Mouse (Mus musculus): ENCODE measurements at regions not wholly inside any gene's neighbourhood (a gene's known extent, or its start where the extent isn't known, plus 50 kb on each side); places are given as distances from the start of the nearest gene placed in this dataset.
"Not testable (repeated sequence)": the region's sequence is repeated elsewhere in the genome, so short reads cannot be mapped to it uniquely, and the experiment has no call there.

GRCm38 (mm10) chr2:114411940-114412715 is 210.9 kb upstream of the Zfp770 start:
- H3K27ac ChIP-seq (ENCODE audit: insufficient read depth, low read length): no peak overlapping the region
- peak overlapping the region; percentile 22; the same call in 1 of the 2 replicates for H3K4me3 ChIP-seq (ENCODE audit: insufficient read depth, low read length)
- no peaks in the 10 kb centered on the region for H3K4me1 ChIP-seq (ENCODE audit: control insufficient read depth, insufficient read depth, low read length)
- TF ChIP-seq CTCF (IDR thresholded peaks at IDR 0.05; ENCODE audit: extremely low read depth, insufficient read depth, low read length): no peak
- TF ChIP-seq POLR2A (IDR thresholded peaks at IDR 0.05; ENCODE audit: extremely low read depth, insufficient read depth, low read length): no peak

GRCm38 (mm10) chr2:114410717-114411116 is 209.4 kb upstream of the Zfp770 start:
- Histone ChIP-seq H3K27ac (ENCODE audit: insufficient read depth, low read length) (no peak overlapping the region), H3K4me1 (ENCODE audit: control insufficient read depth, insufficient read depth, low read length) (no peaks in the 10 kb centered on the region), H3K4me3 (ENCODE audit: insufficient read depth, low read length) (no peak overlapping the region)
- TF ChIP-seq CTCF (IDR thresholded peaks at IDR 0.05; ENCODE audit: extremely low read depth, insufficient read depth, low read length): no peak
- TF ChIP-seq POLR2A (IDR thresholded peaks at IDR 0.05; ENCODE audit: extremely low read depth, insufficient read depth, low read length): no peak

DNA sequence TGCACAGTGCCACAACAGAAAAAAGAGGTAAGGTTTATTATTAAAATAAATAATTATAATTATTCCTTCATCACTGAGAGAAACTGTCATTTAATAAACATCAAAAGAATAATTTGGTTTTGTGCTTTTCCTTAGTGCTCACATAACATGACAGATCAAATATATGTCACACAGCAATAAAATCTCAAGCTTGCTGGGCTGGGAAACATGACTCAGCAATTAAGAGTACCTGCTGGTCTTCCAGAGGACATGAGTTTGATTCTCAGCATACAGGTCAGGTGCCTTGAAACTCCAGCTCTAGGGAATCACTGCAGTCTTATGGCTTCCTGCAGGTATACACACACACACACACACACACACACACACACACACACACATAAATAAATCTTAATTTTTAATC is 208.3 kb upstream of the Zfp770 start:
- Histone ChIP-seq H3K27ac (ENCODE audit: insufficient read depth, low read length) (no peak overlapping the region), H3K4me3 (ENCODE audit: insufficient read depth, low read length) (no peak overlapping the region), H3K4me1 (ENCODE audit: control insufficient read depth, insufficient read depth, low read length) (no peaks in the 10 kb centered on the region)
- no peak for TF ChIP-seq CTCF (IDR thresholded peaks at IDR 0.05; ENCODE audit: extremely low read depth, insufficient read depth, low read length)
- TF ChIP-seq POLR2A (IDR thresholded peaks at IDR 0.05; ENCODE audit: extremely low read depth, insufficient read depth, low read length): no peak

DNA sequence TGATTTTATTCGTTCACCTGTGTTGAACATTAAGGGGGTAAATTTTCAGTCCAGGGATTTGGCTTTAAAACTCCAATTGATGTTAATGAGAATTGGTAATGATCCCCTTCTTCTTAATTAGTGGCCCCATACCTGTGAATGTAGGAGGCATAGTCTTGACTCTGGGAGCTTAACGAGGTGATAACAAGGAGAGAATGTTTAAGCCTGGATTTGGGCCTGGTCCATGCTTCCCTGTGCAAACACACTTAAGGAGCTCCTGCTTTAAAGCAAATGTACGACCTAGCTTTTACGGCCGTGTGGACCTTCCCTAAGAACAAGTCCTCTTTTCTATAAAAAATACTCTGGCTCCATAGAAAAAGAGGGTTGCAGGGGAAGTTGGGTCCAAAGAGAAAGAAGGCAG is 206.1 kb upstream of the Zfp770 start:
- TF ChIP-seq CTCF (IDR thresholded peaks at IDR 0.05; ENCODE audit: extremely low read depth, insufficient read depth, low read length): no peak
- no peak for TF ChIP-seq POLR2A (IDR thresholded peaks at IDR 0.05; ENCODE audit: extremely low read depth, insufficient read depth, low read length)
- no peak overlapping the region for H3K4me3 ChIP-seq (ENCODE audit: insufficient read depth, low read length)
- no peak overlapping the region for H3K27ac ChIP-seq (ENCODE audit: insufficient read depth, low read length)
- H3K4me1 ChIP-seq (ENCODE audit: control insufficient read depth, insufficient read depth, low read length): no peaks in the 10 kb centered on the region

DNA sequence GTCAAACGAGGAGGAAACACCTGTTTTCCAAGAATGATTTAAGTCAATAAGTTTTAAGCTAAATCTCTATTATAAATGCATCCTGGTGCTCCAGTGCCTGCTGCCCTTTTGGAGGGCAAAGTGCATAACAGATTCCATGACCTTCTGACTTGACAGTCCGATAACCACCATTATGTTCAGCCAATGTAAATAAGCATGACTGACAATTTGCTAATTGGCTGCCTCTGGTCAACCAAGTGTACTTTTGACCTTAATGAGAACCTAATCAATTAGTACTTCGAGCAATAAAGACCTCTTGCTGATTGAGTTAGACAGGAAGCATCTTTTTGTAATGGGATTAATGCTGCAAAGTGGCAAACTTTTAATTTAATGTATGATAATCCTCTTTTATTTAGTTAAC is 183.3 kb upstream of the Zfp770 start:
- Histone ChIP-seq H3K4me1 (ENCODE audit: control insufficient read depth, insufficient read depth, low read length) (no peaks in the 10 kb centered on the region), H3K4me3 (ENCODE audit: insufficient read depth, low read length) (no peak overlapping the region), H3K27ac (ENCODE audit: insufficient read depth, low read length) (no peak overlapping the region)
- TF ChIP-seq CTCF (IDR thresholded peaks at IDR 0.05; ENCODE audit: extremely low read depth, insufficient read depth, low read length) (no peak), POLR2A (IDR thresholded peaks at IDR 0.05; ENCODE audit: extremely low read depth, insufficient read depth, low read length) (no peak)

DNA sequence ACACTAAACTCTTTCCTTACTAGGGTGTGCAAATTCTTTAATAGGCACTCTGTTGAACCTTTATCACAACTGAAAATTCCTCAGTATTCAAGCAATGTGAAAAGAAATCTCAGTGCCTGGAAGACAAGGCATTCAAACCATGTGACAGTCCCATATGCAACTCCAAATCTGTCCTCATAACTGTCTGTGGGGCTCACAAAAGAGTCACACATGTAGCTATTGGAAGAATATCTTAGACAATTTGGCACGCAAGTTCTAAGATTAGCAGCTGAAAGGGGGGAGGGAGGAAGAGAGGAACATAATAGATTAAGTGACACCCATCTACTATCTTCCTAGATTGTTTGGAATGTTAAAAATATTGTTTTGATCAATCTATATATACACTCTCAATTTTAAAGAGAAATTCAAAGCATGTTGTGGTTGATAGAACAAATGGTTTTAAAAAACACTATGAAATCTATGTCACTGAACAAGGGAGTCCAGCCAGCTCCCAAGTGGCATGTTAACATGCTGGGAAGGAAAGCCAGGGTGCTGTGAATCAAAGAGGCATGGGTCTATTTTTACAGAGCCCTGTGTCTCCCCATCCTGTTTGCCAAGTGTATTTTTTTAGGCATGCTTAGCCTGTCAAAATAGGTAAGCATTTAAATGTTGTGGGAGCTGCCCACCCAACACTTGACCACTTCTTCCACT is 177.7 kb upstream of the Zfp770 start:
- Histone ChIP-seq H3K4me3 (ENCODE audit: insufficient read depth, low read length) (no peak overlapping the region), H3K4me1 (ENCODE audit: control insufficient read depth, insufficient read depth, low read length) (no peaks in the 10 kb centered on the region), H3K27ac (ENCODE audit: insufficient read depth, low read length) (no peak overlapping the region)
- TF ChIP-seq CTCF (IDR thresholded peaks at IDR 0.05; ENCODE audit: extremely low read depth, insufficient read depth, low read length) (no peak), POLR2A (IDR thresholded peaks at IDR 0.05; ENCODE audit: extremely low read depth, insufficient read depth, low read length) (no peak)

DNA sequence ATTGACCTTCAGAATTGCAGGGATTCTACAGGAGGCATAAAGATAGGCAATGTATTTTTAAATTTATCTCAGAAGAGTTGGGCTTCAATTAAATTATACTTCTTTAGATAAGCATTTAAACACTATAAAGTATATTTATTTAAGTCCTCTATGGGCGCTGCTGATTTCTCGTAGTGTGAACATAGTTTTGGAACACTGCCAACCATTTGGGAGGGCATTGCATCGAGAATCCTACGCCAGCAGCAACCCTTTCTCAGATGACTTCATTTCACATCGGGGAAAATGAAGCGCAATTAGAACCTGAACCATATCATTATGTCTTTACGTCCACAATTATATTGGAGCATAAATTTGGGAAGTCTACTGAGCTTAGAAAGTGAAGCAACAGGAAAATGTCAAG is 172.2 kb upstream of the Zfp770 start:
- no peak overlapping the region for H3K4me3 ChIP-seq (ENCODE audit: insufficient read depth, low read length)
- H3K27ac ChIP-seq (ENCODE audit: insufficient read depth, low read length): no peak overlapping the region
- H3K4me1 ChIP-seq (ENCODE audit: control insufficient read depth, insufficient read depth, low read length): no peaks in the 10 kb centered on the region
- TF ChIP-seq CTCF (IDR thresholded peaks at IDR 0.05; ENCODE audit: extremely low read depth, insufficient read depth, low read length): no peak
- no peak for TF ChIP-seq POLR2A (IDR thresholded peaks at IDR 0.05; ENCODE audit: extremely low read depth, insufficient read depth, low read length)

DNA sequence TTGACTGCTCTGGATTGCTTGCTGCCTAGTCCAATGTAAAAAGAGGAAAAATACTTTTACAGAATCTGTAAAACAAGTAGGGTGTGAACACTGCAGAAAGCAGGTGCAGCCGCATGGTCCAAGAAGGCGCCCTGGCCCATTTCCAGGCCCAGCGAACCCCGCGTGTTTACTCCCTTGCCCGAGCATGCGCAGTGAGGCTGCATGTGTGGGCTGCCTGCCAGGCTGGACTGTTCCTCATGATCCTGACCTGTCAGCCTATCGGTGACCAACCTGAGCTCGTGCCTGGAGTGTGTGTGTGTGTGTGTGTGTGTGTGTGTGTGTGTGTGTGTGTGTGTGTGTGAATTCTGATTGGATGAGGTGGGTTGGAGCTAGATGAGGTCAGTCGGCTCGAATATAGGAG is 152.6 kb upstream of the Zfp770 start:
- not testable (repeated sequence) for H3K27ac ChIP-seq (ENCODE audit: insufficient read depth, low read length); H3K4me3 ChIP-seq (ENCODE audit: insufficient read depth, low read length); H3K4me1 ChIP-seq (ENCODE audit: control insufficient read depth, insufficient read depth, low read length)

- H3K4me1 ChIP-seq (ENCODE audit: control insufficient read depth, insufficient read depth, low read length): no peaks in the 10 kb centered on the region
- TF ChIP-seq POLR2A (IDR thresholded peaks at IDR 0.05; ENCODE audit: extremely low read depth, insufficient read depth, low read length) (no peak), CTCF (IDR thresholded peaks at IDR 0.05; ENCODE audit: extremely low read depth, insufficient read depth, low read length) (no peak)
- H3K4me3 ChIP-seq (ENCODE audit: insufficient read depth, low read length): peak overlapping the region; percentile 19; the same call in 1 of the 2 replicates
- no peak overlapping the region for H3K27ac ChIP-seq (ENCODE audit: insufficient read depth, low read length)
These were observed 139.5 kb upstream of the Zfp770 start for GRCm38 (mm10) chr2:114340578-114341293.

Measured in cortical plate, adult 2 months (tissue).